Comparison of ENCODE assay signal across 30 mouse cellular contexts in the genomic region with DNA sequence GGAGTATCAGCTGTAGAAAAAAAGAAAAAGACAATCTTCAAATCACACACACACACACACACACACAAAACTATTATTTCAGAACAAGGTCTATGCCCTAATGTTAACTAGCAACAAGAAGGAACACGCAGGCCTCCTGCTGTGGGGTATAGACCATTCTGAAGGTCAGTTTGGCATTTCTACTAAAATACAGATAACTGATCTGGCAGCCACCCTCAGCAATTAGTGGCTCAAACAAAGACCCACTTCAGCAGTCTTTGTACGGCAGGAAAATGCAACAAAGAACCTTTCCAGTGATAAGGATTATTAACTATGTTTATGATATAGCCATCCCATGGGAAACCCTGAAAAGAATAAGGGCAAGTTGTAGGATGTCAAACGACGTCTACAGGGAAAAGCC.
"Had no signal": no experiment of that assay in that cellular context is flagged by ENCODE, and none has a peak within 500 bp of the region (broad histone marks: within the 10 kb centered on the region; RNA-seq: fewer than 3 reads in every experiment).

No protein-coding gene starts in this region.

- H3K9ac ChIP-seq: limb, embryonic 12.5 days; limb, embryonic 13.5 days; limb, embryonic 15.5 days; liver, embryonic 12.5 days; liver, embryonic 13.5 days; liver, embryonic 14.5 days; liver, embryonic 15.5 days; liver, postnatal 0 days; lung, embryonic 14.5 days; lung, embryonic 15.5 days; midbrain, embryonic 12.5 days; midbrain, embryonic 13.5 days; midbrain, embryonic 15.5 days had no signal

- ATAC-seq: liver, embryonic 12.5 days; liver, postnatal 0 days; lung, postnatal 0 days; midbrain, embryonic 13.5 days; midbrain, embryonic 15.5 days; midbrain, embryonic 16.5 days had no signal

- H3K4me3 ChIP-seq: left cerebral cortex, adult 2 months; limb, embryonic 10.5 days; limb, embryonic 12.5 days; limb, embryonic 13.5 days; limb, embryonic 15.5 days; liver, embryonic 12.5 days; liver, embryonic 13.5 days; liver, embryonic 15.5 days; lung, embryonic 15.5 days; megakaryocyte, embryonic 14.5 days; midbrain, embryonic 12.5 days; midbrain, embryonic 13.5 days; midbrain, embryonic 15.5 days; myocyte had no signal

- H3K4me2 ChIP-seq: limb, embryonic 12.5 days; limb, embryonic 13.5 days; limb, embryonic 15.5 days; liver, embryonic 11.5 days; liver, embryonic 12.5 days; liver, embryonic 13.5 days; liver, embryonic 15.5 days; lung, embryonic 14.5 days; lung, embryonic 15.5 days; midbrain, embryonic 12.5 days; midbrain, embryonic 13.5 days; midbrain, embryonic 15.5 days had no signal

- H3K27ac ChIP-seq: left cerebral cortex, adult 2 months; limb, embryonic 10.5 days; limb, embryonic 12.5 days; limb, embryonic 13.5 days; limb, embryonic 15.5 days; liver, embryonic 12.5 days; liver, embryonic 13.5 days; liver, embryonic 14.5 days; lung, embryonic 15.5 days; macrophage; midbrain, embryonic 12.5 days; midbrain, embryonic 13.5 days; midbrain, embryonic 15.5 days had no signal

- H3K27me3 ChIP-seq: limb, embryonic 12.5 days; limb, embryonic 13.5 days; limb, embryonic 15.5 days; liver, embryonic 12.5 days; liver, embryonic 13.5 days; liver, embryonic 15.5 days; lung, embryonic 15.5 days; megakaryocyte, embryonic 14.5 days; midbrain, embryonic 12.5 days; midbrain, embryonic 13.5 days; midbrain, embryonic 15.5 days had no signal

- H3K4me1 ChIP-seq: limb, embryonic 10.5 days; limb, embryonic 12.5 days; limb, embryonic 13.5 days; limb, embryonic 15.5 days; midbrain, embryonic 12.5 days; midbrain, embryonic 15.5 days had no signal

- H3K9me3 ChIP-seq: limb, embryonic 10.5 days; limb, embryonic 12.5 days; limb, embryonic 13.5 days; limb, embryonic 15.5 days; liver, embryonic 12.5 days; liver, embryonic 13.5 days; liver, embryonic 15.5 days; lung, embryonic 15.5 days; megakaryocyte, embryonic 14.5 days; midbrain, embryonic 12.5 days; midbrain, embryonic 13.5 days; midbrain, embryonic 15.5 days had no signal

- DNase-seq: left cerebral cortex, postnatal 4 days; liver; liver, embryonic 13.5 days; liver, postnatal 0 days; lung, adult 18-20 months; lung, adult 2 months; lung, embryonic 14.5 days; lung, postnatal 10 days; lung, postnatal 14 days; lung, postnatal 36 days; lung, postnatal 4 days; midbrain, embryonic 14.5 days had no signal
